Mouse (Mus musculus): Measurements from ENCODE around the gene Grn. TPM values are rescaled to one million over a fixed set of nuclear protein-coding genes. Genes with fewer than 3 reads are reported as not detected.

Grn gene
- total and polyA plus RNA-seq, 2 experiments from 2014 or later, result 78.0 to 90.4 TPM

GRCm38 (mm10) chr11:102453131-102453530, 23.0 kb downstream of the Grn start:
- H3K4me3 ChIP-seq (ENCODE audit: low read depth, low read length), result no peak overlapping the region
- no peak overlapping the region for H3K4me2 ChIP-seq (ENCODE audit: low read depth, low read length, poor library complexity, severe bottlenecking)
- TF ChIP-seq CTCF (IDR thresholded peaks at IDR 0.05), result no peak
- H3K27ac ChIP-seq (ENCODE audit: low read depth, low read length), result no peak overlapping the region
- no peak for DNase-seq (ENCODE audit: low spot score)
- peaks cover 2% of the 10 kb centered on the region; the same call in 1 of the 2 replicates for H3K4me1 ChIP-seq (ENCODE audit: insufficient read depth, low read length)
- ATAC-seq (ENCODE audit: low FRiP score), result no peak
- H3K9me3 ChIP-seq (ENCODE audit: low read length), result no peaks in the 10 kb centered on the region
- no peak overlapping the region for H3K9ac ChIP-seq (replicated peaks; ENCODE audit: low read length, poor library complexity, severe bottlenecking)
- H3K27me3 ChIP-seq (ENCODE audit: insufficient read depth, low read length), result no peaks in the 10 kb centered on the region
- no peaks in the 10 kb centered on the region for H3K36me3 ChIP-seq (ENCODE audit: insufficient read depth, low read length)
- WGBS, result 23% methylated on average over 10 of the region's 10 CpGs

- DNase-seq (ENCODE audit: low spot score) (peak; percentile 85), ATAC-seq (ENCODE audit: low FRiP score) (peak; percentile 80)
- H3K27me3 ChIP-seq (ENCODE audit: insufficient read depth, low read length), result no peaks in the 10 kb centered on the region
- peak overlapping the region; percentile 54 for H3K4me3 ChIP-seq (ENCODE audit: low read depth, low read length)
- H3K36me3 ChIP-seq (ENCODE audit: insufficient read depth, low read length), result no peaks in the 10 kb centered on the region
- peak; percentile 50 for TF ChIP-seq CTCF (IDR thresholded peaks at IDR 0.05)
- H3K27ac ChIP-seq (ENCODE audit: low read depth, low read length), result peak overlapping the region; percentile 27; the same call in 1 of the 2 replicates
- no peaks in the 10 kb centered on the region; the same call in 1 of the 2 replicates for H3K4me1 ChIP-seq (ENCODE audit: insufficient read depth, low read length)
- no peaks in the 10 kb centered on the region for H3K9me3 ChIP-seq (ENCODE audit: low read length)
- 2% methylated on average over 33 of the region's 40 CpGs for WGBS
- peak overlapping the region; percentile 66 for H3K9ac ChIP-seq (replicated peaks; ENCODE audit: low read length, poor library complexity, severe bottlenecking)
- H3K4me2 ChIP-seq (ENCODE audit: low read depth, low read length, poor library complexity, severe bottlenecking), result peak overlapping the region; percentile 85
These were observed 25.8 kb downstream of the Grn start for GRCm38 (mm10) chr11:102455740-102456396.

- Histone ChIP-seq H3K27ac (ENCODE audit: low read depth, low read length) (no peak overlapping the region), H3K4me1 (ENCODE audit: insufficient read depth, low read length) (no peaks in the 10 kb centered on the region; the same call in 1 of the 2 replicates), H3K4me2 (ENCODE audit: low read depth, low read length, poor library complexity, severe bottlenecking) (no peak overlapping the region), H3K36me3 (ENCODE audit: insufficient read depth, low read length) (no peaks in the 10 kb centered on the region), H3K4me3 (ENCODE audit: low read depth, low read length) (no peak overlapping the region), H3K9me3 (ENCODE audit: low read length) (no peaks in the 10 kb centered on the region), H3K27me3 (ENCODE audit: insufficient read depth, low read length) (no peaks in the 10 kb centered on the region), H3K9ac (replicated peaks; ENCODE audit: low read length, poor library complexity, severe bottlenecking) (no peak overlapping the region)
- no peak for DNase-seq (ENCODE audit: low spot score)
- TF ChIP-seq CTCF (IDR thresholded peaks at IDR 0.05), result no peak
- ATAC-seq (ENCODE audit: low FRiP score), result no peak
- WGBS, result 57% methylated on average over 16 of the region's 16 CpGs
These were observed 30.4 kb downstream of the Grn start for GRCm38 (mm10) chr11:102460541-102460940.

GRCm38 (mm10) chr11:102461764-102462163, 31.6 kb downstream of the Grn start:
- DNase-seq (ENCODE audit: low spot score) (no peak), ATAC-seq (ENCODE audit: low FRiP score) (no peak)
- 84% methylated on average over 3 of the region's 3 CpGs for WGBS
- H3K27me3 ChIP-seq (ENCODE audit: insufficient read depth, low read length), result no peaks in the 10 kb centered on the region
- no peak overlapping the region for H3K4me3 ChIP-seq (ENCODE audit: low read depth, low read length)
- H3K9me3 ChIP-seq (ENCODE audit: low read length), result no peaks in the 10 kb centered on the region
- no peak overlapping the region for H3K27ac ChIP-seq (ENCODE audit: low read depth, low read length)
- H3K36me3 ChIP-seq (ENCODE audit: insufficient read depth, low read length), result no peaks in the 10 kb centered on the region
- no peak overlapping the region for H3K9ac ChIP-seq (replicated peaks; ENCODE audit: low read length, poor library complexity, severe bottlenecking)
- no peak for TF ChIP-seq CTCF (IDR thresholded peaks at IDR 0.05)
- no peak overlapping the region for H3K4me2 ChIP-seq (ENCODE audit: low read depth, low read length, poor library complexity, severe bottlenecking)
- H3K4me1 ChIP-seq (ENCODE audit: insufficient read depth, low read length), result no peaks in the 10 kb centered on the region; the same call in 1 of the 2 replicates

GRCm38 (mm10) chr11:102464901-102465300, 34.8 kb downstream of the Grn start:
- WGBS, result 94% methylated on average over 6 of the region's 6 CpGs
- H3K9ac ChIP-seq (replicated peaks; ENCODE audit: low read length, poor library complexity, severe bottlenecking), result no peak overlapping the region
- H3K4me3 ChIP-seq (ENCODE audit: low read depth, low read length), result no peak overlapping the region
- no peak for TF ChIP-seq CTCF (IDR thresholded peaks at IDR 0.05)
- no peak for DNase-seq (ENCODE audit: low spot score)
- no peak for ATAC-seq (ENCODE audit: low FRiP score)
- no peaks in the 10 kb centered on the region for H3K27me3 ChIP-seq (ENCODE audit: insufficient read depth, low read length)
- H3K27ac ChIP-seq (ENCODE audit: low read depth, low read length), result no peak overlapping the region
- no peak overlapping the region for H3K4me2 ChIP-seq (ENCODE audit: low read depth, low read length, poor library complexity, severe bottlenecking)
- no peaks in the 10 kb centered on the region for H3K36me3 ChIP-seq (ENCODE audit: insufficient read depth, low read length)
- no peaks in the 10 kb centered on the region for H3K9me3 ChIP-seq (ENCODE audit: low read length)
- H3K4me1 ChIP-seq (ENCODE audit: insufficient read depth, low read length), result peaks cover 8% of the 10 kb centered on the region

- no peak for ATAC-seq (ENCODE audit: low FRiP score)
- peak overlapping the region; percentile 34 for H3K27ac ChIP-seq (ENCODE audit: low read depth, low read length)
- 12% methylated on average over 26 of the region's 26 CpGs for WGBS
These were observed 35.8 kb downstream of the Grn start for GRCm38 (mm10) chr11:102465713-102466436.

More at GRCm38 (mm10) chr11:102465713-102466436, 35.8 kb downstream of the Grn start:
- no peak for TF ChIP-seq CTCF (IDR thresholded peaks at IDR 0.05)
- Histone ChIP-seq H3K36me3 (ENCODE audit: insufficient read depth, low read length) (no peaks in the 10 kb centered on the region), H3K9me3 (ENCODE audit: low read length) (no peaks in the 10 kb centered on the region), H3K4me3 (ENCODE audit: low read depth, low read length) (peak overlapping the region; percentile 5; the same call in 1 of the 2 replicates), H3K27me3 (ENCODE audit: insufficient read depth, low read length) (no peaks in the 10 kb centered on the region), H3K9ac (replicated peaks; ENCODE audit: low read length, poor library complexity, severe bottlenecking) (no peak overlapping the region), H3K4me1 (ENCODE audit: insufficient read depth, low read length) (peaks cover 8% of the 10 kb centered on the region), H3K4me2 (ENCODE audit: low read depth, low read length, poor library complexity, severe bottlenecking) (peak overlapping the region; percentile 20)
- DNase-seq (ENCODE audit: low spot score), result peak; percentile 84
